Mouse (Mus musculus) adrenal gland, postnatal 10 days (tissue): ENCODE measurements around the gene Pirt. TPM values are rescaled to one million over a fixed set of nuclear protein-coding genes. Genes with fewer than 3 reads are reported as not detected.

Source experiments
- DNase-seq: peaks from one replicate; pipeline ENCODE4 v3.0.0; 2021; ENCODE audit warnings: mixed read lengths
- long read RNA-seq, 2 experiments: library from polyadenylated mRNA; stranded (forward); transcript quantifications; one replicate each; pipeline ENCODE4 v2.0.0; 2021
- total RNA-seq, 2 experiments: library from RNA; stranded (reverse); gene quantifications; 2 replicates each; pipeline ENCODE4 v1.2.3; 2021

Pirt gene
- total RNA-seq: 10 to 100 TPM in 1 of 2 experiments, 1 to 10 TPM in 1; 9.6 to 15.7 TPM
- long read RNA-seq, experiment 1, partial matches to known transcripts: 0 of 4 reads
- long read RNA-seq, experiment 1, other reads (novel, unspliced or antisense): 4 of 4 reads
- long read RNA-seq, experiment 2, full-length matches to known transcripts: 5 of 7 reads
- long read RNA-seq, experiment 2, partial matches to known transcripts: 0 of 7 reads
- long read RNA-seq, experiment 2, other reads (novel, unspliced or antisense): 2 of 7 reads

DNA sequence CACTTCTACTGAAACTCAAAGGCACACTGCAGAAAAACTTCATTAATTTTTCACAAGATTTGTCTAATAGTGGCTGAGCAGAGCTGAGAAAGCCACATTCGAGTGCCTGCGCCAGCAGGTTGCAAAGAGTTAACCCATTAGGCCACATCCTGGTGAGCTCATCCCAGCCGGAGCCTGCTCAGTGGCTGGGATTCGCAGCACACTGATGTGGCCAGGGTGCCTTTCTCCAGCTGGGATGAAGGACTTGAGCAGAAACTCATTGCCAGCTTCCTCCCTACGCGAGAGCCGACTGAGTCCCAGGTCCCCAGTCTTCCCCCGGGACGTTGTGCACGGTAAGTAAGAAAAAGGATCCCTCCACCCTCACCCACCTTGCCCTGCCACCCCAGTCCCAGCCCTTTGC lies at the start of gene Pirt:
TSS of gene Pirt (plus strand) at position 171 of the 400 bp plus-strand sequence.
- DNase-seq: peak; percentile 7

DNA sequence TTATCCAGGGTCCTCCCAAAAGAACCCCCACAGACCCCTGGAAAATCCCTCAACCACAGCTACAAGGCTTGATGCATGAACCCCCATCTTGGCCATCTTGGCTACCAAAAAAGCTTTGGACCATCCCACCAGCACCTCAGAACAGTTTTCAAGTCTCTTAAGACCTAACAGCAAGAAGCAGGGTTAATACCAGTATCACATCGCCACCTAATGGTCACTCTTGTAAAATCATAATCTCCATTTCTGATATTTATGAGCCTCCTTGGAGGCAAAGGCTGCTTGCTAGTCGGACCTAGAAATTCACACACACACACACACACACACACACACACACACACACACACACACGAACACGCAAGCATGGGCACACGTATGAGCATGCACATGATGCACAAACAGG lies 40.1 kb upstream of the Pirt start:
- peak; percentile 8 for DNase-seq

DNA sequence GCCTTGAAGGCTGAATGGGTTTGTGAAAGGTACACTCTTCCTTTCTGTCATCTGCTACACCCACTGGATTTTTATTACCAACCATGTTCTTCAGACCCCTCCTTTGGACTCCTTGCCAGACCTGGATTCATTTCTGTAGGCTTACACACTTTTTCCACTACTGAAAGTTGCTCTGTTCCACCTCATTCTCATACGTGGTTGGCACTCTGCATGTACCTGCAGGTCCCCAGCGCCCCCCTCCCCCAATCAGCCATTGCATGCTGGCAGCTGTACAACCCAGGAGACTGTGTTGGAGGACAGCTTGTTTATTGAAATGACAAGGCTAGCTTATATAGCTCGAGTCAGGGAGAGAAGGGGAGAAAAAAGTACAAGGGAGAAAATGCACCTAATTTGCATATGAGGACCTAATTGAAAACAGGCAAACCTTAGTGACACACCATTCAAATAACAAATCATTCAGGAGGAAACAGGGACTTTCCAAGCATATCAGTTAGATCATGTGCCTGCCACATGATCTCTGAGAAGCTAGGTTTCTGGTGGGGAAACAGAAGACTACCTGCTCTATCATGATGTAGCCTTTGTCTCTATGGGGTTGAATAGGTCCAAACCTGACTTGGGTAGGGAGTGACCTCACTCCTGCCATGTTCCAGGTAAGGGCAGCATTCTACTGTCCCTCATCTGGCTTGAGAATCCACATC lies 38.9 kb upstream of the Pirt start:
- DNase-seq: no peak

DNA sequence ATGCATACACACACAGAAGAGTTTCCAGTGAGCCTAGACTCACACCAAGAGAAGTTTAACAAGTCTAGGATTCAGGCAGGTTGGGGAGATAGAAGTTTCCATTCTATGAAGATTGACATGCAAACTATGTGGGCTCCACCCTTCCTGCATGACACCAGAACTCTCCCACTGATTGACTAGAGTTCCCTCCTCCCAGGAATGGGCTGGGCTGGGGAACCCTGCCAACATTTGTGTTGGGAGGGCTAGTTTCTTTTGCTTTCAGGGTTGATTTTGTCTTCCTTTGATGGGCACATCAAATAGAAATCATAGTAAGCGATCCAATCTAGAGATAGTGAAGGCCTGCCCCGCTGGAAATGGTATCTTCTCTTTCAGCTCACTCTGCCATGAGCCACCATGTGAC lies 30.5 kb upstream of the Pirt start:
- peak; percentile 5 for DNase-seq

DNA sequence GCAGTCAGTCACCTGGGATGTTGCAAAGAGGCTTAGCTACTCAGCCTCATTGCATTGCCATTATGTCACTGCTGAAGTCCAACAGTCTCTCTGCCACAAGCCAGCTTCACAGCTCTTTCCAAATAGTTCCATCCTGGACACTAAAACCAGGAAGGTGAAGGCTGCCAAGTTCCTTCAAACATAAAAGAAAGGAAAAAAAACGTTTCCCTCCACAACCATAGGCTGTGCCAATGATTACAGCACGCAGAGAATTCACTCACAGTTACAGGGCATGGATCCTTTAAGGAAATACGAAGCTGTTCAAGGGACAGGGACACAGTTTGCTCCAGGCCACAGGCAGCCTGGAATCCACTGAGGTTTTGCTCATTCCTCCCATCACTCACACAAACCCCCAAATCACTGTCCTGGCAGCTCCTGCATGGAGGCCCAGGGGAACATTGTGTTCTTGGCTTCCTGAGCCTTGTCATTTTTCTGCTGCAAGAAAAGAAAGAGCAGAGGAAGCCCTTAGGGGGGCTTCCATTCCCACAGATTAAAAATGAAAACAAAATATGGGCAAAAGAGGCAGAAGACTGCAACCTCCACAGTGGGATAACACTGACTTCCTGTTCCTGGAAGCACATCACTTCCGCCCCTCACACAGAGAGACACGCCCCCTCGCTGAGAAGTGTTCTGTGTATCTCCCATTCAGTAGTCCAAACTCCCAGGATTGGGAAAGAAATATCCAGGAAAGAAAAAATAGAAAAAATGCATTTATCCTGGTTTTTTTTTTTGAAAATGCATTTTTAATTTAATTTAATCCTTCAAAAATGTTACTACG lies 29.3 kb upstream of the Pirt start:
- DNase-seq: no peak

DNA sequence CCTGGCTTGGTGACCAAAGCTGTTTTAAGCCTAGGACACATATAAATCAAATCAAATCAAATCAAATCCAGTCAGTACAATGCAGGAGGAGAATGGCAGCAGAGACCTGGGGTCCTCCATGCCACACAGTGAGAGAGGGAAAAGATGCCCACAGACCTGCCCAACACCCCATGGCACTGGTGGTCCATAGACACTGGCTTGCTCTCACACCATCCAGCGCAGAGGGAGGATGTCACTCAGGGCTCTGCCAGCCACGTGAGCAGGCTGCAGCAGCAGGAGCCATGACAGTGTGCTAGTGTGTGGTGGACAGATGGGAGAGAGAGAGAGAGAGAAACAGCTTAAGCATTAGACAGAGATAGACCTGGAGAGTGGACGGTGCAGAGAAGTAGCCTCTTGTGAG lies 19.2 kb upstream of the Pirt start:
- no peak for DNase-seq

DNA sequence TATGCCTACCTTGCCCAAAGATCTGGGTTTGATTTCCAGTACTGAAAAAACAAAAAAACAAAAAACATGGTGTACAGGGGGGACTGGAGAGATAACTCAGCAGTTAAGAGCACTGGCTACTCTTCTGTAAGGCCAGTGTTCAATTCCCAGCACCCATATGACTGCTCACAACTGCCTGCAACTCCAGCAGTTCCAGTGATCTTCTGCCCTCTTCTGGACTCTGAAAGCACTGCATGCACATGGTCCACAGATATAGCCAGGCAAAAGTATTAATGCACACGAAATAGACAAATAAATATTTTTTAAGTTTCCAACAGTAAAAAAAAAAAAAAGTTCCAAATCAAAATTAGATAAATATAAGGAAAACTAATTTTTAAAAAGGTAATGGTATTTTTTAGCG lies 13.0 kb upstream of the Pirt start:
- DNase-seq: no peak

DNA sequence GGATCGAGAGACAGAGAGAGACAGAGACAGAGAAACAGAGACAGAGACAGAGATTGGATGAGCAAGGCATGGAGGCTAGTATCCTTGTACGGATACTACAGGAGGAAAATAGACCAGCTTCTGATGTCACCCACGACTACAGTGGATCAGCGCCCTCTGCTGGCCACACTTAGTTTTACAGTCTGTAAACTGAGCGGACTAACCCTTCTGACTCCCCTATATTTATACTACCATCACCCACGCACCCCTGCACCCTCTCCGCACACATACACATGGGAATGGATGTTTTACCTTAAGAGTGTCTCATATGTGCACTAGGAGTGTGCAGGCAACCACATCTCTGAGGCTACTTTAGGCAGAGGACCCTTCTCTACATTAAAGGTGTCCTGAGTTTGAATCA lies 12.4 kb upstream of the Pirt start:
- peak; percentile 80 for DNase-seq

DNA sequence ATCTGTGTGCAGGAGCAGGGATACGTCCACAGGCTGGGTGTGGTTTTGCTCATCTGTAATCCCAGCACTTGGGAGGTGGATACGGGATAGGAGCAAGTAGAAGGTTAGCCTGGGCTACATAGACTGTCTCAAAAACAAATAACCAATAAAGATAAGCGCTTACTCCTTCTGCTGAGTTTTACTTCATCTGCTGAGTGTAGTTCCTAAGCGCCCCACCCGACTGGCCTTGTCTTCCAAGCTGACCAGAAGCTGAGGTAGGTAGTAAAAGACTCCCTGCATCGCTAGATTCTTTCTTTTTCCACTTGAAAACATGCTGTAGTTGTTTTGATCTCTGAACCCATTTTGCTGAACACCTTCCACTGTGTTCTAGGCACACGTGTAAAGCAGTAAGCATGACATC lies 9.0 kb upstream of the Pirt start:
- DNase-seq: no peak

DNA sequence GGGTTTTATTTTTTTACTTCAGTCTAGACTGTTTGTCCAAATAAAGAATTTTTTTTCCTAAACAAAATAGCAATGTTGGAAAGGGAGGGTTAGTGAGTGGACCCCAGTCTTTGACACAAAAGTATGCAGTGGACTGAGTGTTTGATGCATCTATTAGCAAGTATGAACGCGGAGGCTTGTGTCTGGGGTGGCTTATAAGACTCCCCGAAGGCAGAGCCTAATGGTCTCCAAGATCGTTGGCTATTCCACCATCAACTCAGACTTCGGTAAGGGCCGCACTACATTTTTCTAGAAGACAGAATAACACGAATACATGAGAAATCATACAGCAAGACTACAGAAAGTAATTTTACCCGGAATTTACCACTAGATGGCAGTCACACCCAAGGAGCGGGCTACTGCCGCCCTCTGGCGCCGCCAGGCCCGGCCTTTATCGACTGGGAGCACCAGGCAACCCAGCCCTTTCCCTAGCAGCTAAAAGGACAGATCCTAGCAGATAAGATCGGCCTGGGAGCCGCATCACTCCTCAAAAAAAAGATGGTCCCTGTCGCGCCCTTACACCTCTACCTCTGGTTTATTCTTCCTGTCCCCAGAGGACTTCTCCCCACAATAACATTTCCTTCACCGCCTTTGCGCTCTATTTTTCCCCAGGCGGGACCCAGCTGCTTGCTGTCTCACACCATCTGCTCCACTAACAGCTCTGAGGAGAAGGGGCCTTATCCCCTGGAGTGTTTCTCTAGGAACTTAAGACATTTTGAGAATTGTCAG lies 6.0 kb upstream of the Pirt start:
- peak; percentile 84 for DNase-seq

DNA sequence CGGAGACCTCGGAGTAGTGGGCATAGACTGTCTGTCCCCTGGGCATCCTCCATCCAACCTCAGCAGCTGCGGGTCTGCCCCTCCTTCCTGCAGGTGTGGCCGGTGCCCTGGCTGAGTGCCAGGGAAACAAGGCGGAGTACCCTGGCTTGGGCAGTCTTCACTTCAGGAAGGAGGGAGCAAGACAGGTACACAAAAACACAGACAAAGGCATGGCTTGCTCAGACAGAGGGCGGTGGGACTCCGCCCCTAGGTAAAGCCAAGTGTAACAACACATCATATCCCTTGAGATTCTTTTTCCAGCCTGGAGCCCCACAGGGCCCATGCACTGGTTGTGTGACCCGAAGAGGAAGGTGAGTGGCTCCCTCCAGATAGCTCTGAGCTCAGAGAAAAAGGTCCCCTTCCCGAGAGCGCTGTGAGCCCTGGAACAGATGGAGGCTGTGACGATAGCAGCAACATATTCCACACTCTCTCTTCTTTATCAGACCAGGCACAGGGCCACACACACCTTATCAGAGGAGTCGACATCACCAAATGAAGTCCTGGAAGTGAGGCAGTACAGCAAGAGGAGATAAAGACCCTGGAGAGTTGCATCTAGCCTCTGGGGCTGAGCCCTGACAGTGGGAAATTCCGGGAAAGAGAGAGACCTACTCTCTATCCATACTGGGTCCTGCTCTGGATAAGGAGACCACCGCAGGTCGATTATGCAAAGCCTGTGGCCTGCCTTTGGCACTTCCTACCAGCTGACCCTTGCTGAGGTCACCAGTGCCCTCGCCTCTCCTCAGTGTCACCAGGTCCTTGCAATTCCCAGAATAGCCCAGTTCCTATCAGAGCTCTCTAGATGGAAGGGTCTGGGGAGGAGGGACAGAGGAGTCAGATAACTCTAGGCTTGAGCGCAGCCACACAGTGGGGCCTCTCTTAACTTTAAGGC lies 1.0 kb downstream of the Pirt start:
- peak; percentile 9 for DNase-seq

DNA sequence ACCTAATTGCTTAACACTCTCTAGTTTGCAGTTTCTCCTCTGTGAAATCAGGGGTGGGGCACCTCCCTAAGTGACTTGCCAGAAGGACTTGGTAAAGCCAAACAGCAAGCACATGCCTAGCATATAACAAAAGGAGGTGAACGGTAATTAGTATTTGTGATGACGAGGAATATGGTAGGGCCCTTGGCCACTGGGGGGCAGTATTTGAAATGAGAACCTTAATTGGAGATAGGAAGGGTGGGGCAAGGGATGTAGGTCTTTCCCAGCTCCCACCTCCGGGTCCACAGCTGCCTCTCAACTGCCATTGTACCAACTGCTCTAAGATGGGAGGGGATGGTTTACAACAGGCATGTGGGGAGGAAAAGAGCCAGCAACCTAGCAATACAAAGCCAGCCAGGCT lies 2.5 kb downstream of the Pirt start:
- DNase-seq: peak; percentile 69

DNA sequence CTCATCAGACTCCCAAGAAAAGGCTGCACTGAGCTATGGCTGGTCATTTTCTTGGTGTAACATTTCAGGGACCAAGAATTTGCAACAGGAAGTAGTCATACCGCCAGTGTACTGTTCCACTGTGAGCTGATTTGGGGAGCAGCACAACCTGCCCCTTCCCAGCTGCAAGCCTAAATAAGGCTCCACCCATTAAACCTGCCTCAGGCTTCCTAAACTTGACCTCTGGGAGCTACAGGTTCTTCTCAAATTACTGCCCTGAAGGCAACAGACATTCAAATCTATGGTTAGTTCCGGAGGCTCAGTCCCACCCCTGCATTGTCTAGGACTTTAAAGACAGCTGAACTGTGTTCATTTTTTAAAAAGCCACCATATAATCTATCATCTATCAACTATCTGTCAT lies 8.2 kb downstream of the Pirt start:
- DNase-seq: no peak

DNA sequence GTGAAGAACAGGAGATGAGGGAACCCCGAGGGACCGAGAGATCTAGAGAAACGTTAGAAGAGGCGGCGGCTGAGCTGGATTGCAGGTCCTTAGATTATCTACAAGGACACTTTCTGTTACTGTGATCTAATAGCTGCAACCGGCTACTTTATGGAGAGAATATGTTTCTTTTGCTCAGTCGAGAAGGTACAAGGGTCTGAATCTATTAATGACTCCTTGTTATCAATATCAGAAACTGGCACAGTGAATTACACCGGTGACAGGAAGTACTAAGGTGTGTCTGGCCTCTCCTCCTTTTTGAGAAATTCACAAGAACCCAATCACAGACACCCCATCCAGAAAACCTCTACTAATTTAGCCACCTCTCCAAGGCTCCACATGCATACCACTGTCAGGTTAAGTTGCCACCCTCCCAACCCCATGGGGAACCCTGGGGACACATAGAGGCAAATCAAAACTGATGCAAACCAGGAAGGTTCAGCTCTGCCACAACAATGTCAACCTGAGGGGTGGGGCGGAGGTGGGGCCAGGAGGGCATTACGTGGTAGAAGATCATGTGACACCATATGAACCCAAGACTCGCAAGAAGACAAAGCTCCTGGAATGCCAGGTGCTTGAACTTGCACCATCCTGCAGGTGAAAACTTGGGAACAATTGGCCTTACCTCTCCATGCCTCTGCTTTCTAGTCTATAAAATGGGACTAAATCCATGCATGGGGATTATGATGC lies 12.5 kb downstream of the Pirt start:
- DNase-seq: no peak

DNA sequence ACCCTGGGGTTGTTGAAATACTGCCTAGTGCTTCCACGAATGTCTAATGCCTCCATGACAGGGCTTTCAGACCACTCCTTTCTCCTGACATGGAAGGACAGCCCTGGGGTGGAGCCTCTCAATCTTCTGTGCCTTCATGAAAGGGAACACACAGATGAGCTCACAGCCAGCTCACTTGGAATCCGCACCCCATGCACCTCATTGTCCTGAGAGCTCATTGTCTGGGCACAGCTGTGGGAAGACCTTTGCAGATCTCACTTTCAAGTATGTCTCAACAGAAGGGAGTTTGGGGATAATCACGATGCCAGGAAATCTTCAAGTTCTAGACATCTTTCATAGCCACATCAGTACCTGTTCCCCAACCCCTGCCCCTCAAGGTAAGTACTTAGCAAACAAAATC lies 16.5 kb downstream of the Pirt start:
- no peak for DNase-seq

DNA sequence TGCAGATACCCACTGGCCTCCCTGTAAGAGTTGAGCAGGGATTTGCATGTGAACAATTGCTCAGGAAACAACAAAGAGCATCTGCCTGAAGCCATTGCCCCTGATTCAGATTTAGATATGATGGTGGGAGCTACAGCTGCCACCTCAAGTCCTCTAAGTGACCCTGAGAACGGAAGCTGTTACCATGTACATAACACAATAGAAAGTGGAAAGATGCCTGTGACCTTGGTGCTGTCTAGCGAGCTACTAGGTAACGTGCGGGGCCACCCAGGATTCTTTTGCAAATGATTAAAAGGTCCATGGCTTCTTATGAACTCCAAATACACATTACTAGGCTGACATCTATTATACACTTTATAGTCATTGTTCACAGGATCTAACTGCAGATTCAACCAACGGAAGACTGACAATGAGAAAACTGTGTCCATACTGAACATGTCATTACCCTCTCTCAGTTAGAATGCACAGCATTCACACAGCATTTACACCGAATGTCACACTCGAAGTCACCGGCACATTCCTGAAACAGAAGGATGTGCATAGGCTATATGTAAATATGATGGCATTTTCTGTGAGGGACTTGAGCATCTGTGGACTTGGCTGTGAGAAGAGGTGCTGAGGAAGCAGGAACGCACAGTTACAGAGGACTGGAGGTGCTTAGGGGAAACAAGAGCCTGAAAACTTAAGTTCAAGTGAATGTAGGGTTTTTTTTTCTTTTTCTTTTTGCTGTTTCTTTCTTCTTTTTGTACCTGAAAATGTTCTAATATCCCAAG lies 21.2 kb downstream of the Pirt start:
- no peak for DNase-seq

DNA sequence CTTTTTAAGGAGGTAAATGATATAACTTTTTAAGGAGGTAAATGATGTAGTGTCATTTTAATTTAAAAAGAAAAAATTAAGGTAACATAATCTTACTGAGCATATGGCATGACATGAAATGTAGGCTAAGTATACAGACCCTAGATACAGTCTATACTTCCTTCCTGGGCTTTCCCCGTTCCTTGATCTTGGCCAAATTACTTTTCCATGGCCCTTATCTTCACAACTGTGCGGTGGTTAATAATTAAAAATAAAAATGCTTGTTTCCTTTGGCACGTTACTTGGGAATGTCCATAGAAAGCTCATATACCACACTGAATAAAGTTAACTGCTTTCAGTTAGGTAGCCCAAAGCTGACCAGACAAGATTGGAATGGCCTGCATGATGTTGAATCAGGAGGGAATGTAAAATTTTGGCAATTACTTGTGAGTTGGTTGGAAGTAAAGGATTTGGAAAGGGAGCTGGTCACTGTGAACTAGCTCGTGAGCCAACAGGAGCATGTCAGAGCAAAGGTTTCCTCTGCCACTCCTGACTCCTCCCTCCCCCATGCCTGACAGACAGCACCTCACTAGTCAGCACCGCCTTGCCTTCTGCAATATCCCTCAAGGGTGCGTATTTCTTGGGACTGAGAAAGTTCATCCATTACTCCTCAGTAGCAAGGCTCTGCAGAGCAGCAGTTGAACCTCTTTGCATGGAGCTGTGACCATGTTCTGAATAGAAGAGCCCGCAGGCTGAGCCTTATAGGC lies 22.8 kb downstream of the Pirt start:
- DNase-seq: no peak

DNA sequence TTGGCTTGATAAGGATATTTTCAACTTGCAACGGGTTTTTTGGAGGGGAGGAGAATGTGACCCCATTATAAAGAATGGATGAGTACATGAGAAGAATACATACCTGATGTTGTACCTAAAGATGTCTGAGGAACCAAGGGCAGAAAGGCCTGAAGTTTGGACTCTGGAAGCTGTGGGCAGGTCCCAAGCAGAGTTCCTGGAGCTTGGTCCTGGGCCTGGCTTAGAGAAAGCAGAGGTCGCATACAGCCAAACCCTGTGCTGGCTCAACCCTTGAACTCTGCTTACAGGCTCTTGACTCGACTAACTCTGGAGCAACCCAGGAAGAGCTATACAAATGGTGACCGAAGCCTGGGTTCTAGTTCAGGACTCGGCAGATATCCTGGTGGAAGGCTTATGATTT lies 30.2 kb downstream of the Pirt start:
- no peak for DNase-seq

DNA sequence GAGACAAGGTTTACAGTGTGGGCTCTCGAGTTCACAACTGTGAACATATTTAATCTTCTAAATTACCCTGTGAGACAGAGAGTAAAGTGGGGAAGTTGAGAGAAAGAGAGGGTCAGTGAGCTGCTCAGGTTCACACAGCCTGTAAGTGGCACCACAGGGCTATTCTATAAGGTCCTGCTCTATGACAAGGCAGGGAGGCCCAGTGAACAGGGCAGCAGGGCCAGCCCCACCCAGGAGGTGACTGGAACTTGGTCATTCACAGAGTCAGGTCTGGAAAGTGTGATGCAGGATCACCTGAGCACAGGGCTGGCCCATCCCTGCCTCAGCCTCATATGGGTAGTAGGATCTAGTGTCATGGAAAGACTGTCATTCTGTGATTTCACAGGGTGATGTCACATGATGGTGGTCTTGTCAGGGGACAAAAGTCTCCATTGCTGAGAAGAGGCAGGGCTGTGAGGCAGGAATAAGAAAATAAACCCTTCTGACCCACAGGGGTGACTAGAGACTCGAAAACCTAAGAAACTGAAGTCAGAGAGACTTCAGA lies 33.5 kb downstream of the Pirt start:
- DNase-seq: no peak
